Mouse (Mus musculus) lung, postnatal 25 days (tissue): ENCODE results near the gene Gm6993.

Source experiments
- DNase-seq: peaks from one replicate; pipeline ENCODE4 v3.0.0; 2022; ENCODE audit warnings: low spot score

The Gm6993 gene

DNA sequence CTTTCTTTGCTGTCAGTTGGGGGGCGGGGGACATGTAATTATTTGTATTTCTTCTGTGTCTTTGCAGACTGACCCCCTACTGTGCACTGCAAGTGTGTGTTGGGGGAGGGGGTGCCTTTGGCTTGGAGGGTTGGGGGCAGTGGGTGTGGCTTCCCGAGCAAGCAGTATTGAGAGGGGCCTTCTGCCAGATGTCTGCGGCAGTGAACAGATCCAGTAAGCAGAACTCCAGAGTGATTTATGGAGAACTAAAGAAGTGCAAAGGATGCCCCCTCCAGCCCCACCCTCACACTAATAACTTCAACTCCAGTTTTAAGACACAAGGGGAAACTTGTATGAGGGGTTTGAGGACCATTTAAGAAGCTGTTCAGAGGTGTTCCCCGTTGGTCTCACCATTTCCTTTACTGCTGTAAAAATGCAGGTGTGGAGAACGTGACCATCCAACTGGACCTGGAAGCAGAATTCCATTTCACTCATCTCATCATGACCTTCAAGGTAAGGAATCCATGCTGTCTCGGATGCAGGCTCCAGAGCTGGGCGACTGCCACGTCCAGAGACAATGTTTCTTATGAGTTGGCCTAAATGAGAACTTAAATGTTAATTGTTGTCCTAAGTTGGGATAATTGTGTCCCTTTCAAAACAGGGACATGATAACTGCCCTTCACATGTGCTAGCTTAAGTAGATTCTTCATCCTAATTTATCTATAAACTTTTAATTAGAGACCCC is 31.6 kb downstream of the Gm6993 start:
- DNase-seq, result no peak

DNA sequence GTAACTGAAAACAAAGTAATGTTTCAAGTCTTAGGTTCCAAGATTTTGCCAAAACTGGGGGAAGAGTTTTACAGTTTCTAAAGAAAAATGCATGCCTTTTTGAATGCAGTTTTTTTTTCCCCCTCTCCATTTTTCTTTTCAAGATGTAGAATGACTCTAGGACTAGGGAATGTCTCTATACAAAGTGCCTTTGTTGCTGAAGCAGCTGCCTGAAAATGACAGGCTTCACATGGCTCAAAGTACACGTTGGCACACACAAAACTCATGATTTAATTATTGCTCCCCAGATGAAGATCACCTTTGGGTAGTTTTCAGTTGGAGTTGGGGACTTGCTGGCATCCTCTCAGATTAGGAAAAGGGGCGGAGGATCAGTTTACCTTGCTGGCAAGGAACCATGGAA is 32.3 kb downstream of the Gm6993 start:
- no peak for DNase-seq

DNA sequence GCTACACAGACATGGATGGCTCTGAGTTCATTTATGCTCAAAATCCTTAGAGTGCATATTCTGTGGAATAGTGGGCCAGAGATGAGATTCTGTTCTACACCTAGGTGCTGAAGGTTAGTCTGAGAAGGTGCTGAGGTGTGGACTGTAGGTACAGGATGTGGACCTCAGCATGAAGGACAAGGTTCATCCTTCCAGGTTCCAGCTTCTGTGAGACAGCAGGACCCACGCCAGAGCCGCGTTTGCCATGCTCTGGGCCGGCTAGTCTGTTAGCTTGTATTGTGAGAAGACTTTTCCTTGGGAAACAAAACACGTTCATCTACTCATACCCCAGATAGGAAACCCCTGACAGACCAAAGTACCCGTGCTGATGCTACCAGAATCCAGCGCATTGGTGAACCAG is 33.1 kb downstream of the Gm6993 start:
- DNase-seq, result no peak

DNA sequence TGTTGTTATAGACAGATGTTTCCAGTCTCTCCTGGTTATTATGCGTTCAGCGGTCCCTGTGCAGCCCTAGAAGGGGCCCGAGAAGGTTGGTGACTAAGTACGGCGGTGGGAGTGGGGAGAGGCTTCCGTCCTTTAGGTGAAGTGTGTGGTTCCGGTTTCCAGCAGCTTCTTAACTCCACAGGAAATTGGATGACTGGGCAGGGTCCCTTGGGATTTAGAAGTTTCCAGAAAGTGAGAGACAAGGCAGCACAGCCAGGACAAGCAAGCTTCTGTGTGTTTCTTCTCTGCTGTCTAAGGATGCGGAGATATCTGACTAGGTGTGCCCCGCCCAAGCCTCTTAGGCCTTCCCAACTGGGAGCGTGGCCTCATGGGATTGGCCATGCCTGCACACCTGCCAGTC is 34.8 kb downstream of the Gm6993 start:
- DNase-seq, result no peak

DNA sequence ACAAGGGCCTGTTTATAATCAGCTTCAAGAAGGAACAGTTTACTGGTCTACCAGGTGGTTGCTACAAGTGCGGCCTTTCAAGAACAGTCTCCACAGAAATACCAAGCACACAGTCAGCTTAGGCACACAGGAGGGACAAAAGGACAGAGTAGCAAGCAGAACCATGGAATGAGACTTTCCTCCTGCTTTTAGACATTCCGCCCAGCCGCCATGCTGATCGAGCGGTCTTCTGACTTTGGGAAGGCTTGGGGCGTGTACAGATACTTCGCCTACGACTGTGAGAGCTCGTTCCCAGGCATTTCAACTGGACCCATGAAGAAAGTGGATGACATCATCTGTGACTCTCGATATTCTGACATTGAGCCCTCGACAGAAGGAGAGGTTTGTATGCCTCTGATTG is 37.7 kb downstream of the Gm6993 start:
- DNase-seq, result no peak

DNA sequence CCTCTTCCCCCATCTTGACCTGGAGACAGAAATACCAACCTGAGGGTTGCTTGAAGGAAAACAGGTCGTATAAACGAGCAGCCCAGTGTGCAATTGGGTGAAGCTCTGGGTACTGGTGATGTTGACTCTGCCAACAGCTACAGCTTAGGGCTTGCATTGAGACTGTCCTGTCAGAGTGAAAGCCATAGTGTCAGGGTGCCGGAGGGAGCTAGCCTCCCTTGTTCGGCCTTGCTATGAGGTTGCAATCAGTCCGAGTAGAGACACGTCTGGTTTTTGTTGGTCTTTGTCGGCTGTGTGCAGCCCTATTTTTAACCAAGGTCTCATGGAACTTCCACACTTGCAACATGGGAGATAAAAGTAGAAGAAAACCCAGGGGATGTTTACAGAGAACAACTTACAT is 39.7 kb downstream of the Gm6993 start:
- no peak for DNase-seq

DNA sequence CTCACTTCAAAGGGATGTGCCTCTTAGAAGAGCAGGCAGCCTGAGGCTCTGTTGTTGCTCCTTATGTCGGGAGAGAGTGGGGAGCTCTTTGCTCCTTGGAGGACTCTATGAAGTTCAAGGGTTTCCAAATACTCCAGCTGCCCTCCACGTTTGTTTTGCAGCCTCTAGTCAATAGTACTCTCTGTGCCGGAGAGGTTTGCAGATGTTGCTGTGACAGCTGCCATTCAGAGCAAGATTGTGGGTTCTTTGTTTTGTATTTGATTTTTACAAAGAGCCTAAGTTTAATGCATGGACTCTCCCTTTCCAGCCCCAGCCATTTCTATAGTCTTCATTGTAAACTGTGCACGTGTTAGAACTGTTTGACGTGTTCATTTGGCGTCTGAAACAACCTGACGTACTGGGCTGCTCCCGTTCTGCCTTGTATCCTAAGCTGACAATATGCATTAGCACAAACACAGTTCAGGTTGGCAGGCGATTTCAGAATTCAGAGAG is 40.6 kb downstream of the Gm6993 start:
- DNase-seq, result no peak

DNA sequence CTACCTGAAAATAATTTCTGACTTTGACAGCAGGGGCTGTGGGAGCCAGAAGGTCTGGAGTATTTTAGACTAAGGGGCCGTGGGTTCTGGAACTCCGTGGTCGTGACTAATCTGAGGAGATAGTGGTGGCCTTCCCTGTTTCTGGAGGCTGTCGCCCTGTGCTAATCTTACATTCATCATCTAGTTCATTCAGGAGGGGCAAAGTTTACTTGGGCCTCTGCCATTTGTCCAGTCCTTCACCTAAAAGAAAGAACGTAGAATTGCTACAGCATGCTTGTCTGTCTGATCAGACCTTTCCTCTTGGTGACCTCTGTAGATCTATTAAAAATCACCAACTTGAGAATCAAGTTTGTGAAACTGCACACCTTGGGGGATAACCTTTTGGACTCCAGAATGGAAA is 41.7 kb downstream of the Gm6993 start:
- no peak for DNase-seq

DNA sequence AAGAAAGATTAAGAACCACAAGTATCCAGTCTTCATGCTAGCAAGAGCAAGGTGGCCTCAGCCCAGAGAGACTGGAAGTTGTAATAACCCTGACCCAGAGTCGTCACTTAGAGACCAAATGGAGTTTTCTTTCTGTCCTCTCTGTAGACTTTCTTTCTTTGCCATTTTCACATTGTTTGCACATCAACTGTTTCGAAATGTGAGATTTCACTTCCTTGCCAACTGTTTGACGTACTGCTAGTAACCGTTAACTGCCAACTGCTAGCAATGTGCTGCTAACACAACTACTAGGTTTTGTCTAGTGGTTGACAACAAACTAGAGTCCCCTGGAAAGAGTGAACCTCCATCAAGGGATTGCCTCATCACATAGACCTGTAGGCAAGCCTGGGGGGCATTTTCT is 42.6 kb downstream of the Gm6993 start:
- no peak for DNase-seq

DNA sequence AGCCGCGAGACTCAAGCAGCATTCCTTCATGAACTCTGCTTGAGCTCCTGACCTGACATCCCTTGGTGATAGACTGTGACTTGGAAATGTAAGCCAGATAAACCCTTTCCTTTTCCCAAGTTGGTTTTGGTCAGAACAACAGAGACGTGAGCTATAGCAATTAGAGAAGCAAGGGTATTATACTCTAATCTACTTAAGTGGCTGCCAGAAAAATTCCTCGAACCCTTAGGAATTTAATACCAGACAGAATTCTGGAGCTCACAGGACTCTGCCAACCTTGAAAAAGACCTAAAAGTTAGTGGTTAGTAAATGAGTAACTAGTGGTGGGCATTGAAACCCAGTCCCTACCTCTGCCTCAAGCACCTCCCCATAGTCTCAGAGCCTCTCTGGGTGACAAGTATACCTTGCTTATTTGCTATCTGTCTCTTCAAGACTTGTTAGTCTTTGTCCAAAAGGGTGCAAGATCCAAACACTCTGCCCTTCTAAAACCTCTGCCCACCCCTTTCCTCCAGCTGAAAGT is 43.1 kb downstream of the Gm6993 start:
- no peak for DNase-seq

DNA sequence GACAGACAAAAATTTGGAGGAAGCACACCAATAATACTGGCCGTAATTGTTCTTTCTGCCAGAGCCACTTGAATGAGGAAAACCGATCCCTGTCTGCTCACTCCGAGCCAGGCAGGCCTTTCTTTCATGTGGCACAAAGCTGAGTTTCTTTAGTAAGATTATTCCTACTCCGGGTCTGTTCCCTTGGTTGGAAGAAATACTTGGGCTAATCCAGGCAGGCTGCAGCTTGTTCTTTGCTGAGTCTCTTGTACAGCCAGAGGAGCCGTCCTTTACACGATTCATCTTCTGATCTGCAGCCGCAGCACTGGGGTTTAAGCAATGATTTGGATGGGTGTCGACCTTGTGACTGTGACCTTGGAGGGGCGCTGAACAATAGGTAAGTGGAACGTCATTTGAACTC is 48.5 kb downstream of the Gm6993 start:
- DNase-seq, result no peak
